Mouse (Mus musculus): ENCODE measurements at regions not wholly inside any gene's neighbourhood (a gene's known extent, or its start where the extent isn't known, plus 50 kb on each side); places are given as distances from the start of the nearest gene placed in this dataset.
"Not testable (repeated sequence)": the region's sequence is repeated elsewhere in the genome, so short reads cannot be mapped to it uniquely, and the experiment has no call there.

DNA sequence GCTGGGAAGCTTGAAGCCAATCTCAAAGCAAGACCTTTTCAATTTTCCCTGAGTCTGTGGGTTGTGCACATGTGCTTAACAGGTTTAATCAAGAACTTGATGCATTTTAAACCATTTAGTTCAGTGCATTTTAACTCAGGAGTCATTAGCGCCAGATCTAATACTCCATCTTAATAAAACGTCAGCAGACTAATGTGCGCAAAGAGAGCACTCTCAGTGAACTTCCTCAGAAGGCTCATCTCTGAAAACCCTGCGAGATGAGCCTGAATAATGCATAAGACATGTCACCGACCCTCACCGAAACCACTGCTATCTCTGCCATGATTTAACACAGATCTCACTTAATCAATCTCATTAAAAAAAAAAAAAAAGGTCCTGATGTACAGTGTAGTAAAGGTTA is 309.0 kb downstream of the Phf3 start:
- no peak for ATAC-seq (ENCODE audit: insufficient number of reproducible peaks, low FRiP score, low TSS enrichment)

DNA sequence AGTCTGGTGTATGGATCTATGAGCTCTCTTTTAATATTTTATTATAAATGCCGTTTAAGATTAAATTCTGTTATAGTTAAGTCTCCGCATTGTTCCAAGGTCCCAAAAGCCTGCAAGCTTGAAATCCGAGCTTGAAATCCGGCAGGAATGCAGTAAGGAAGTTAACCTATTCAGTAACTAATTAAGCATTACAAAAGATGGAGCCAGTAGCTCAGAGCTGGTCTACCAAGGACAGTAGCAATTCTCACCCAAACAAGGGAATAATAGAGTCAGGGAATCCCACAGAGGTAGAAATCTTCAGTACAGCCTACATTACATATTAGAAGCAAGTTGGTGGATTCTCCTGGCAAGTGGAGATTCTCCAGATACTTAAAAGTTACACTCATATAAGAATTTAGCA is 325.0 kb downstream of the Phf3 start:
- not testable (repeated sequence) for ATAC-seq (ENCODE audit: insufficient number of reproducible peaks, low FRiP score, low TSS enrichment)

DNA sequence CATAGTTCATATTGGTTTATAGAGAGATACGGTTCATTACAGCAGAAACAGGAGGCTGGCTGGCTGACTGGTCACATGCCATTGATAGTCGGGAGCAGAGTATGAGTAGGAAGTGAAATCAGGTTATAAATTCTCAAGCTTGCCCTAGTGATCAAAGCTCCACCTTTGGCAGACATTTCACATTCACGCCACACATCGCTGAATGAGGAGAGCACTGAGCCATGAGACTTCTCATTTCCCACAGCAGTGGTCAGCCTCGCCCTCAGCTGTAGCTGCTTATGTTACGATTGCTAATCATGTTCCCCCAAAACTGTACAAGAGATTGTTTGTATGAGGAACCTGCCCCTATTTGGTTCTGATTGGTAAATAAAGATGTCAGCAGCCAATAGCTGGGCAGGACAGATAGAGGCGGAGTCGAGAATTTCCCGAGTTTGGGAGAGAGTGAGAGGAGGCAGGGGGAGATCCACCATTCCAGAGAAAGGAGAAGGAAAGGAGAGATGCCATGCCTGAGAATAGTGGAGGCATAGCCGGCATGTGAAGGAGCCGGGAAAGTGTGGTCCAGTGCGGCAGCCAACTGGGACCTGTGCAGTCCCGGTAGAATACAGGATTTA is 333.5 kb downstream of the Phf3 start:
- no peak for ATAC-seq (ENCODE audit: insufficient number of reproducible peaks, low FRiP score, low TSS enrichment)

DNA sequence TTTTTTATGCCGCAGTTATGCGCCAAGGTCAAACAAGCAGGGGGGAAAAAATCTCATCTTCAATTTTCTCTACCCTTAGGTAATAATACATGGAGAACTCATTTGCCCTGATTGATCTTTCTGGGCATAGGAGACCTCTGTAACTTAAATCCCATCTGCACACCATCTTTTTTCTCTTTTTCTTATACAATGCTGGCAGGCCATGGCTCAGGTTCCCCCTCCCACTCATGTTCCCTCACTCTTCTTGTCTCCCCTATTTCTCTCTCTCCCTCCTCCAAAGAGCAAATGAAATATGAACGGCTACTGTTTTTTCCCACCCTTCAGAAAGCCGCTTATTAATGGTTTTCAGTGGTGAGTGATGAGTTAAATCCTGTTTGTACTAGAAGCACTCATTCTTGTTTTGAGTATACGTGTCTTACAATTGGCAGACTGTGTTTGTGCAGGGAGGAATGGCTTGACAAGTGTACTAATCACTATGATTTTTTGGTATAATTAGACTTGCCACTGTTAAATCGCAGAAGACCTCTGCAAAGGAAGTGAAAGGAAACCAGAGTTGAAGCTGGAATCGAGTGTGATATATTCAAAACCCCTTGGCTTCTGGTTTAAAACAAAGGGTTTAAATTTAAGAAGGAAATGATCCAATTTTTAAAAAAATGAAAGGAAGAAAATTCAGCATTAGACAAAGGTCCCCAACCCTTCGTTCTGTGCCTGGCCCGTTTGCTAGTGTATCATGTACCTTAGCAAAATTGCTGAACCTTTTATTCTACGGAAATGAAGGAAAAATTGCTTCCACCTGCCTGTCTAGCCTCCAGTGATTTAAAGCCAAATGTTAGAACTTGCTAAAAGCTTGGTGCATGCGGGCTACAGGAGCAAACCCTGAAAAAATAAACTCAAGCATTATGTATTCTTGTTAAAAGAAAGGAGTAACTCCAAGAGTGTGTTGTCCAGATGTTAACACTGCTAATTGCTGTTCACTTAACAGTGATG is 336.4 kb downstream of the Phf3 start:
- ATAC-seq (ENCODE audit: insufficient number of reproducible peaks, low FRiP score, low TSS enrichment): no peak

DNA sequence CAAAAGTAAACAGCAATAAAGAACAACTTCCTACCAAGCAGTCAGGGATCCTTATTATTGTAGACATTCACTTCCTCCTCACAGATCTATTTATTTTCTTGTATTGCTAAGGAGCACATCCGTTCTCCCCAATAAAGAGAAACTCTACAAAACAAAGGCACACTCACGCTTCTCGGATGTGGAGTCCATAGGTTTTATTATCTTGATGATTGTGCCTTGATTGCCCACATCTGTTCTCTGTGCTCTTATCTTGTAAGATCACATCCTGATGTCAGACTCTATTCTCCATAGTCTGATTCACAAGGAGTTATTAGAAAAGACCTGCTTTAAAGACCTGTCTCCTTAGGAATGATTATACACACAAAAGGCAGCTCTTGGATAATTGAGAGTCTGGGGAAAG is 356.4 kb downstream of the Phf3 start:
- no peak for ATAC-seq (ENCODE audit: insufficient number of reproducible peaks, low FRiP score, low TSS enrichment)

DNA sequence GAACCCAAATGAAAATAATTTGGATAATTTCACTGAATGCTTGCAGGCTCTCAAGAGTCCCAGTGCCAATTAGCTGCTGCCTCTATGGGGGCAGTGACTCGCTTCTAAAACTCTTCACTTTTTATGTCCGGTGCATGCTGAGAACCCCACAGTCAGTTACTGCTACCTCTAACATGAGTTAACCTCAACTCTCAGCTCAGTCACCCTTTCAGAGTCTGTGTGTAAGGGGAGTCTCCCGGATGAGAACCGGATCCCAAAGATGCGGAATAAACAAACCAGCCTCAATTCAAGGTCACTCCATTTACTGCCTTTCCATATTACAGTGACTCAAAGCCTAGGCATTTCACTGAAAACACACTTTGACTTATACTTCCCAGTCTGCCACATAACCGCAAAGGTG is 357.9 kb downstream of the Phf3 start:
- ATAC-seq (ENCODE audit: insufficient number of reproducible peaks, low FRiP score, low TSS enrichment): no peak

DNA sequence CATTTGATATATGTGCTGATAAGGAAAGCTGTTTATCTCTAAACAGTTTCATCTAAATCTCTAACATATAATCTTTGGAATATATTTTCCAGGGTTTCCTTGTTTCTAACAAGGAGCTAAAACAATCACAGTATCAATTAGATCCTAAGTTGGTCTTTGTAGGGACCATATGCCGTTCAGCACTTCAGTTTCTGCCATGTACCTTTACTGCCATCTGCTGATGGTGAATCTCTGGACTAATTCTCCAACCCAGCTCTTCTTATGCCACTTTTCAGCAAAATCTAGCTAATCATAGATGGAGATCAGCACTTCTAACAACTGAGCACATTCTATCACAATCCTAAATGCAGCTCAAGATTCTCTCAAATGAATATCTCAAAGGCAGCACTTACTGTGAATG is 370.5 kb downstream of the Phf3 start:
- no peak for ATAC-seq (ENCODE audit: insufficient number of reproducible peaks, low FRiP score, low TSS enrichment)

DNA sequence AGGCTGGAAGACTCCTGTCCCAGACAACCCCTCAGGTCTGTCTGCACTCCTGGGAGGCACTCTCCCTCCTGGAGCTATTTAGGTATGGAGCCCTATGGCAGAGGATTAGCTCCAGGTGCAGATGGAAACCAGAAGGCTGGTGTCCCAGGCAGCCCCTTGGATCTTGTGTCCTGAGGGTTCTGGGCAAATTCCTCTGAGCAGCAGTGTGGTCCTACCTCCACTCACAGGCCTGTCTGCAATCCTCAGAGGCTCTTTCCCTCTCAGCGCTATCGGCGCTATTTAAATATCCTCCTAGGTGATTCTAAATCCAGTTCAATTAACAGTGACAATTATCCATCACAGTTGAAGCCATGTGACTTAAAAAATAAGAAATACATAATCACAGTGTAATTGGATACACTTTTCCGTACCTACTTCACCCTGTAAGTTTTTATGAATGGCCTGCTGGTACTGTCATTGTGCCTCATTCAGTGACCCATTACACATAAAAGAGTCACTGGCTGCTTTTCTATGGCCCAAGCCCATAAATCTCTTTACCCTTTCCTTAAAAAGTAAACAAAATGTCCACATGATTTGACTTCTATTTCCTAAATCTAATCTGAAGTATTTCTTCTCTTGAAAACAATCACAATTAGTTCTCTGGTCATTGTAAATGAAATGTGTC is 413.3 kb downstream of the Phf3 start:
- ATAC-seq (ENCODE audit: insufficient number of reproducible peaks, low FRiP score, low TSS enrichment): no peak

DNA sequence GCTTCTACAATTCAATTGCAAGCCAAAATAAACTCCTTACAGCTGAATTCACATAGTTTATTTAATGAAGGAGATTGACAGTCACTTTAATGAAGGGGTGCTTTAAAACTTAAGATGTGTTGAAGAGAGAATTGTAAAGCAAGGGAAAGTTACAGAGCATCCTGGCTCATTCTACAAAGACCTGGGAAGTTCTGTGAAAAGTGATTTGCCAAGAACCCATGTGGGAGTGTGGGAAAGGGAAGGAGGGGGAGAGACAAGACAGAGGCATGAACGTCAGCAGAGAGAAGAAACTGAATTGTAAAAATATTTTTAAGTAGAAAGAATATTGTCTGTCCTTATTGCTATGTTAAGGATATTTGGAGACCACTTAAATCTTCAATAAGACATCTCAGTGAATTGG is 435.8 kb downstream of the Phf3 start:
- ATAC-seq (ENCODE audit: insufficient number of reproducible peaks, low FRiP score, low TSS enrichment): no peak

DNA sequence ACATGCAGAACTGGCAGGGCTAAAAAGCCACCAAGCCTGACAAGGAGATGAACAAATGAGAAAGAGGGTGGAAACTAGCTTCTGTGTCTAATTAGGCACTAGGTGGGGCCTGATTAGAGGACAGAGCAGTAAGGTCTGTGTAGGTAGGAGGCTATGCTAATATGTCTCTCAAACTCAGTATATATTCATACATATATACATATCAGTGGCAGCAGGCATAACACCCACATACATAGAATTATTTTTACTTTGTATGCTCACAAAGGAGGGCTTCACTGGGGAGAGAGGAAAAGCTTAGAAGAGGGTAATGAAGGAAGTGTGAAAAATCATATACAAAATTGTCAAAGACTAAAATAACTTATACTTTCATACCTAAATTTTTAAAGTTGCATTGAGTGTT is 457.1 kb downstream of the Phf3 start:
- no peak for ATAC-seq (ENCODE audit: insufficient number of reproducible peaks, low FRiP score, low TSS enrichment)

DNA sequence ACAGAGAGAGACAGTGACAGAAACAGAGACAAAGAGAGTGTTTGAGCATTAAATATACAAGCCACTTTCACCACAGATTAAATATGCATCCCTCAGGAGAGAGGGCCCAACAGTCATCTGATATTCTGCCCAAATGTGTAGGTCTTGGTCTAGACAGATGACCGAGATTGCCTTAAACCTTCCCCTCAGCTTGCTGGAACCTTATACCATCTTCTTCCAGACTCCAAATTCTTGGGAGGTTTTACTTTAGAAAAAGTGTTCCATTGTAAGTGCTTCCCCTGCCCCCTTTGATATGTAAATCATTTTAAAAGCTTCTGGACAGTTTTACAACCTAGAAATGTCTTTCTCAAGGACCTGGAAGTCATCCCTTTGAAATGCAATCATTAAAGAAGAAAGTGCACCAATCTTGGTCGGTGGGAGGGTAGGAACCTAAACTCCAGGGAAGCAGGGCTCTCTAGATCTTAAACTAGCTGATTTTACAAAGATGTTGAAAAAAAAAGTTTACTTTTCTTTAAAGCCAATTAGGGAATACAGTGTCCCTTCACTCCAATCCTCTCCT is 458.8 kb downstream of the Phf3 start:
- ATAC-seq (ENCODE audit: insufficient number of reproducible peaks, low FRiP score, low TSS enrichment): no peak

Data from cerebellum, adult (tissue).